Mouse (Mus musculus) heart, embryonic 15.5 days (tissue): ENCODE results near the gene Pde4b. TPM values are rescaled to one million over a fixed set of nuclear protein-coding genes. Genes with fewer than 3 reads are reported as not detected.

Experiments used
- ATAC-seq: fragments of 200-750 bp; cut with Nextera tagmentation; replicated peaks from 2 replicates; pipeline ENCODE4 v1.8.0; 2017; ENCODE audit warnings: low read depth, moderate TSS enrichment; ENCODE audit not compliant: insufficient number of reproducible peaks, insufficient read depth, low FRiP score
- H3K27ac ChIP-seq: fragments of 300-500 bp; sonication (generic); 2 replicates; pipeline ENCODE4 v1.5.1; 2015; ENCODE audit warnings: mild to moderate bottlenecking, inconsistent platforms
- H3K27me3 ChIP-seq: fragments of 300-500 bp; sonication (generic); 2 replicates; pipeline ENCODE4 v1.6.1; 2015; ENCODE audit warnings: inconsistent platforms
- H3K36me3 ChIP-seq: fragments of 300-500 bp; sonication (generic); 2 replicates; pipeline ENCODE4 v1.6.1; 2015; ENCODE audit warnings: mild to moderate bottlenecking, inconsistent platforms
- H3K4me1 ChIP-seq: fragments of 300-500 bp; sonication (generic); replicated peaks from 2 replicates; pipeline ENCODE4 v1.6.1; 2015; ENCODE audit warnings: inconsistent platforms
- H3K4me2 ChIP-seq: fragments of 300-500 bp; sonication (generic); 2 replicates; pipeline ENCODE4 v1.6.1; 2015; ENCODE audit warnings: inconsistent platforms, mild to moderate bottlenecking, moderate library complexity
- H3K4me3 ChIP-seq: fragments of 300-500 bp; sonication (generic); 2 replicates; pipeline ENCODE4 v1.5.1; 2015; ENCODE audit warnings: mild to moderate bottlenecking, inconsistent platforms
- H3K9ac ChIP-seq: fragments of 300-500 bp; sonication (generic); 2 replicates; pipeline ENCODE4 v1.6.1; 2015; ENCODE audit warnings: mild to moderate bottlenecking, inconsistent platforms
- H3K9me3 ChIP-seq: fragments of 300-500 bp; sonication (generic); replicated peaks from 2 replicates; pipeline ENCODE4 v1.6.1; 2016; ENCODE audit warnings: inconsistent platforms
- WGBS: fragments of 180-500 bp; shearing (Covaris S2); methylation state at CpG from one replicate; pipeline ENCODE4 v1.1.7; 2015; ENCODE audit warnings: mixed read lengths; 5-methylcytosine and 5-hydroxymethylcytosine counted together
- polyA plus RNA-seq: library from polyadenylated mRNA; unstranded; fragments of >200 nt; fragmentation: Nextera tagmentation; extraction: Ambion mirVana; gene quantifications from 2 replicates; pipeline ENCODE4 v1.2.1, GENCODE M21; 2015

Pde4b gene
- polyA plus RNA-seq, 1 experiment from 2014 or later: 24.6 TPM

DNA sequence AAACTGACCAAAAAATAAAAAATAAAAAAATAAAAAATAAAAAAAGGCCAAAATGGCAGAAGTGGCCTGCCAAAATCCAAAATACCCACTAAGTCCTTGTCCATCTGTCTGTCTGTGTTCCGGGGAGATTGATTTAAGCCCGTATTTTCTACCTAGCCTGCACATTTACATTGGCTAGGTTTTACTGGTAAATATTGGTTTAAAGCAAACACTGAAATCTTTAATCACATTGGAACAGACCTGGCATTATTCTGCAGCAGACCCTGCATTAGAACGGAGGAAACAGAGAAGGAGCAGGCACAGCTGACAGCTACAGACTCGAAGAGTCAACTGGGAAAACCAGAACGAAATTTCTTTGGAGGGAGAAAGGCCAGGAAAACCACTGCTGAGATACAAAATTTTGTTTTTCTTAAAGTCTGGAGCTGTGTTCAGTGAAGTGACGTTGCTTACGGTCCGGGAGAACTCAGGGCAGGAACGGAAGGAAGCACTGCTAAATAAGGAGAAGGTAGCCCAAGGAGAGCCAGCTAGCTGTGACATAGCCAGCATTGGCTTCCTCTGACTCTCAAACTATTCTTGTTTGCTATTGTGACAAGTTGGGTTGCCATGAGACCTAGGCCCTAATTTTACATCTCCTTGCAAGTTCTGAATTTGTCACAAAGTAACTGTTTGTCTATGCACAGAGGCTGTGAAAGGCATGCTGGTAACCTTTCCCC, 470.3 kb downstream of the Pde4b start:
- Histone ChIP-seq H3K9me3 (no peaks in the 10 kb centered on the region), H3K27ac (0 out of 2 replicates have a peak overlapping the region, but pooled peaks have one; percentile 2), H3K4me2 (peak overlapping the region; percentile 14; the same call in 1 of the 2 replicates), H3K4me3 (no peak overlapping the region), H3K9ac (no peak overlapping the region), H3K36me3 (no peaks in the 10 kb centered on the region), H3K27me3 (no peaks in the 10 kb centered on the region), H3K4me1 (peaks cover 13% of the 10 kb centered on the region; the same call in 1 of the 2 replicates)
- 53% methylated on average over 9 of the region's 9 CpGs for WGBS
- no peak for ATAC-seq

DNA sequence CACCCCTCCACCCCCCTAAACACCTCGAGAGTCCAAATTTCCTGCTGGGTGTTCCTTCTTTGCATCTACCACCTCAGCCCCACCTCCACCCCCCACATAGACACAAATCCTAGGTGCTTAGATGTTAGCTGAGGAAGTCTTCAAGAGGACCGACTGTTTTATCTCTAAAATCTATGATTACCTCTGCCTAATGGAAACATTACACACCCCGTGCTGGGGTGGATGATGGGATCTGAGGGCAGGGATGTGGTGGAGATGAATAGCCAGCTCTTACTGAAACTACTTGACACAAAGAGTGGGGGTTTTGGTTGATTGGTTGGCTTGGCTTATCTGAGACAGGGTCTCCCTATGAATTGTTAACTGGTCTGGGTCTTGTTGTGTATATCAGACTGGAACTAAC, 471.0 kb downstream of the Pde4b start:
- WGBS: 37% methylated on average over 3 of the region's 3 CpGs

GRCm38 (mm10) chr4:102560676-102561280, 473.4 kb downstream of the Pde4b start:
- H3K4me3 ChIP-seq: no peak overlapping the region
- no peak overlapping the region for H3K27ac ChIP-seq
- no peak overlapping the region for H3K9ac ChIP-seq
- H3K27me3 ChIP-seq: no peaks in the 10 kb centered on the region
- H3K9me3 ChIP-seq: no peaks in the 10 kb centered on the region
- no peak for ATAC-seq
- H3K4me2 ChIP-seq: no peak overlapping the region
- no peaks in the 10 kb centered on the region for H3K36me3 ChIP-seq
- peaks cover 15% of the 10 kb centered on the region for H3K4me1 ChIP-seq
- 83% methylated on average over 12 of the region's 12 CpGs for WGBS

More for the DNA sequence above, 471.0 kb downstream of the Pde4b start:
- H3K27ac ChIP-seq: no peak overlapping the region
- no peak overlapping the region for H3K4me2 ChIP-seq
- H3K9ac ChIP-seq: no peak overlapping the region
- no peaks in the 10 kb centered on the region for H3K27me3 ChIP-seq
- H3K36me3 ChIP-seq: no peaks in the 10 kb centered on the region
- ATAC-seq: no peak
- no peak overlapping the region for H3K4me3 ChIP-seq
- no peaks in the 10 kb centered on the region for H3K9me3 ChIP-seq
- peaks cover 13% of the 10 kb centered on the region; the same call in 1 of the 2 replicates for H3K4me1 ChIP-seq

DNA sequence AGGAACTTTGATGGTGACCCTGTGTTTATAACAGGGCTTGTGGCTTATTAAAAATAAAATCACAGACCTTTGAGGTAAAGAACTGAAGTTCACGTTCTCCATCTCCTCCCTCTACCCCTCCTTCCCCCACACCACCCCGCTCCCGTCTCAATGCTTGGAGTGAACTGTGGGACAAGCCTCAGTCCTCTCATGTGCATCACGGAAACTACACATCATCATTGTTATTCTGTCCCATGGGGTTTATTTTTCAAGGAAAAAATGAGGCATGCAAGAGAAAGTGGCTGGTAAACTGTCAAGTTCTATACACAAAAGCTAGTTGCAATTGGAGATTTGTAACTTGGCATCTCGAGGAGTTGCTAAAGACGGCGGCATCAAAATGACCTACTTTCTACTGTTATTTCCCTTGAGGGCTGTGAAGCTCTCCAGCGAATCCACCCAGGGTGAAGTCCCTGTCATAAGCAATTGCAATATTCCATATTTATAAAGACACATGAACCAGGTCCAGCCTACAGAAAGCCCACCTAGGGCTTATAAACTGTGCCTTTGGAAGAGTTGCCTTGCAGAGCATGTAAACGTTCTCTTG, 476.0 kb downstream of the Pde4b start:
- H3K27ac ChIP-seq: no peak overlapping the region
- 79% methylated on average over 9 of the region's 9 CpGs for WGBS
- H3K4me3 ChIP-seq: no peak overlapping the region
- no peaks in the 10 kb centered on the region for H3K9me3 ChIP-seq
- H3K36me3 ChIP-seq: no peaks in the 10 kb centered on the region
- H3K9ac ChIP-seq: no peak overlapping the region
- no peaks in the 10 kb centered on the region for H3K27me3 ChIP-seq
- H3K4me1 ChIP-seq: peaks cover 24% of the 10 kb centered on the region
- H3K4me2 ChIP-seq: no peak overlapping the region
- ATAC-seq: no peak

- no peaks in the 10 kb centered on the region for H3K27me3 ChIP-seq
- no peak overlapping the region for H3K4me2 ChIP-seq
- H3K9me3 ChIP-seq: no peaks in the 10 kb centered on the region
- no peak for ATAC-seq
- 77% methylated on average over 3 of the region's 3 CpGs for WGBS
- no peak overlapping the region for H3K9ac ChIP-seq
- no peak overlapping the region for H3K4me3 ChIP-seq
- H3K36me3 ChIP-seq: no peaks in the 10 kb centered on the region
- H3K4me1 ChIP-seq: peaks cover 33% of the 10 kb centered on the region
- no peak overlapping the region for H3K27ac ChIP-seq
Measured at GRCm38 (mm10) chr4:102564286-102564685, 476.9 kb downstream of the Pde4b start.

DNA sequence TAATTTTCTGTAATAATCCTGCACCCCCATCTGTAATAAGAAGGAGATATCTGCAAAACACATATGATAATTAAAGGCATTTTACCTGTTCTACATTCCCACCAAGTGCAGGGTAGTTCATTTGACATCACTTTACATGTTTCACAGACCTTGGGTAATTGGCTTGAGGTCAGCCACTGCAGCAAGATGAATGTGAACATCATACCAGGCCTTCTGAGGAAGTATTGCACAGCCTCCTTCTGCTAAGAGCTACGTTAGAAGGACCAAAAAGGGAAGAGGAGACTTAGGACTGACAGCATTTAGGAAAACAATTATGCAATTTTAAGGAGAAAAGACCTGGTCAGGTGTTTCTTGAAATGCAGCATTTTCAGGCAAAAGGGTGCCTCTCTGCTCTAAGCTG, 479.1 kb downstream of the Pde4b start:
- 31% methylated on average over 1 of the region's 1 CpGs for WGBS

GRCm38 (mm10) chr4:102567111-102567510, 479.8 kb downstream of the Pde4b start:
- ATAC-seq: no peak
- H3K9ac ChIP-seq: no peak overlapping the region
- peaks cover 42% of the 10 kb centered on the region for H3K4me1 ChIP-seq
- no peak overlapping the region for H3K4me3 ChIP-seq
- no peak overlapping the region for H3K4me2 ChIP-seq
- no peaks in the 10 kb centered on the region for H3K27me3 ChIP-seq
- peak overlapping the region; percentile 92 for H3K27ac ChIP-seq
- 39% methylated on average over 2 of the region's 2 CpGs for WGBS
- no peaks in the 10 kb centered on the region for H3K36me3 ChIP-seq
- H3K9me3 ChIP-seq: no peaks in the 10 kb centered on the region

More for the DNA sequence above, 479.1 kb downstream of the Pde4b start:
- H3K9me3 ChIP-seq: no peaks in the 10 kb centered on the region
- no peak overlapping the region for H3K4me2 ChIP-seq
- H3K27ac ChIP-seq: no peak overlapping the region
- no peak overlapping the region for H3K4me3 ChIP-seq
- H3K27me3 ChIP-seq: no peaks in the 10 kb centered on the region
- no peak for ATAC-seq
- H3K4me1 ChIP-seq: peaks cover 42% of the 10 kb centered on the region
- H3K9ac ChIP-seq: no peak overlapping the region
- H3K36me3 ChIP-seq: no peaks in the 10 kb centered on the region

DNA sequence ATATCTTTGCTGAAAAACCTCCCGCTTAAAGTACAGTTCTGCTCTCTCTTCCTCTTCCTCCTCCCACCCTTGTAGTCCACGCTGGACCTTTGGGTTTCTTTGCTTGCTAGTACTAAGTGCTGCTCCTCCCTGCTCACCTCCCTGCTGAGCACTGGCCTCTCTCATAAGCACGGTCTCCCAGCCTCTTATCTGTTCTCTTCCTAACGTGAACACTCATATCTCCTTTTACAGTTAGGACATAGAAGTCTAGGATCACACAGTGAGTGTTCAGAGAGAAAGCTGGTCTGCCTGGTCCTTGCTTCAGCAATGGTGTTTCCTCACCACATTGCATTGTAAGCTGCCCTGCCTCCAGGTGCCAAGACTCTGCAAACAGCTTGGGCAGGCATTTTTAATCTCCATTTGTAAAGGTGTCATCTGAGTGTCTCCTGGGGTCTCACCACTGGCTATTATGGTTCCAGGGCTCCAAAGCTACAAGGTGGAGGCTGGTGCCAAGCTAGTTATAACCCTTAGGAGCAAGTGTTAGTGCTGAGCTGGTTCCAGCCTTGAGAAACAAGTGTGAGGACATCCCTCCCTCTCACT, 480.4 kb downstream of the Pde4b start:
- Histone ChIP-seq H3K4me2 (0 out of 2 replicates have a peak overlapping the region, but pooled peaks have one; percentile 3), H3K36me3 (no peaks in the 10 kb centered on the region), H3K9ac (no peak overlapping the region), H3K4me3 (no peak overlapping the region), H3K4me1 (peaks cover 42% of the 10 kb centered on the region), H3K27me3 (no peaks in the 10 kb centered on the region), H3K9me3 (no peaks in the 10 kb centered on the region), H3K27ac (peak overlapping the region; percentile 92)
- 5% methylated on average over 4 of the region's 4 CpGs for WGBS
- no peak; the same call in 1 of the 2 replicates for ATAC-seq

GRCm38 (mm10) chr4:102568591-102568990, 481.2 kb downstream of the Pde4b start:
- Histone ChIP-seq H3K4me1 (peaks cover 48% of the 10 kb centered on the region), H3K36me3 (no peaks in the 10 kb centered on the region), H3K4me3 (peak overlapping the region; percentile 62; the same call in 1 of the 2 replicates), H3K27me3 (no peaks in the 10 kb centered on the region), H3K4me2 (peak overlapping the region; percentile 81), H3K9ac (peak overlapping the region; percentile 15; the same call in 1 of the 2 replicates), H3K9me3 (no peaks in the 10 kb centered on the region), H3K27ac (peak overlapping the region; percentile 92)
- under 1% methylated on average over 4 of the region's 4 CpGs for WGBS
- peak; percentile 17; the same call in 1 of the 2 replicates for ATAC-seq

GRCm38 (mm10) chr4:102569101-102569583, 481.8 kb downstream of the Pde4b start:
- Histone ChIP-seq H3K4me1 (peaks cover 51% of the 10 kb centered on the region), H3K27ac (peak overlapping the region; percentile 92), H3K4me3 (peak overlapping the region; percentile 62; the same call in 1 of the 2 replicates), H3K36me3 (no peaks in the 10 kb centered on the region), H3K9me3 (no peaks in the 10 kb centered on the region), H3K4me2 (peak overlapping the region; percentile 81), H3K9ac (no peak overlapping the region), H3K27me3 (no peaks in the 10 kb centered on the region)
- WGBS: 6% methylated on average over 8 of the region's 8 CpGs
- ATAC-seq: no peak
